Mouse (Mus musculus): Measurements from ENCODE around the gene Avpi1.
"Not testable (repeated sequence)": the region's sequence is repeated elsewhere in the genome, so short reads cannot be mapped to it uniquely, and the experiment has no call there.

Avpi1 gene

DNA sequence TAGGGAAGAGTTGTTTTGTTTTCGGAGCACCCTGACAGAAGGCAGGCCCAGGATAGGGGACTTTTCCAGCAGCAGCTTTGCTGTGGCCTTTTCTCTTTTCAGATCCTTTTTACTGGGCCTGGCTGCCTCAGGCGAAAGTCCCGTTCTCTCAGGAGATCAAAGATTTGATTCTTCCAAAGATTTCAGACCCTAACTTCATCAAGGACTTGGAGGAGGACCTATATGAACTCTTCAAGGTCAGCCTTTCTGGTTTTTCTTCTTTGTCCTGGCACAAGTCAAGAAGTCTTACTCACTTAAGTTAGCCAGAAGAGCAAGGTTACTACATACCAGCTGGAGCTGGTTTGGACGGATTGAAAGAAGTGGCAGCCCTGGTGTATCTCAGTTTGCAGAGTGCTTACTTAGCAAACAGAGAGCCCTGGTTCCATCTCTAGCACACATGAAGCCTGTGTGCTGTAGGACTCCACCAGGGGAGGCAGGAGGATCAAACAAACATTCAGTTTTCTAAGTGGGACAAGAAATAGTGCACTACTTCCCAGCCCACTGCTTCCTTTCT is 13.0 kb downstream of the Avpi1 start:
- DNase-seq (ENCODE audit: extremely low read depth, low read depth), result no peak

DNA sequence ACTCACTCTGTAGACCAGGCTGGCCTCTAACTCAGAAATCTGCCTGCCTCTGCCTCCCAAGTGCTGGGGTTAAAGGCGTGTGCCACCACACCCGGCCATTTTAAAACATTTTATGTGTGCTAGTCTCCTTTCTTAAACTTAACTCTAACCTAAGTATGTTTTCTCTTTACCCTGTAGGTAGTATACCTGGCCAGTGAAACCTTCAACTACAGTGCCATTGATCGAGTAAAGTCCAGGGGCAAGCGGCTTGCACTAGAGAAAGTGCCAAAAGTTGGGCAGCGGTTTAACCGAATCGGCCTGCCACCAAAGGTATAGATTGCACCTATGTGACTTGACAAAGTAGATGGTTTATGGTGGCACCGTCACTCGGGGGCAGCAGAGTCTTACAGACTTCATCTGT is 24.2 kb downstream of the Avpi1 start:
- no peak for DNase-seq (ENCODE audit: extremely low read depth, low read depth)

DNA sequence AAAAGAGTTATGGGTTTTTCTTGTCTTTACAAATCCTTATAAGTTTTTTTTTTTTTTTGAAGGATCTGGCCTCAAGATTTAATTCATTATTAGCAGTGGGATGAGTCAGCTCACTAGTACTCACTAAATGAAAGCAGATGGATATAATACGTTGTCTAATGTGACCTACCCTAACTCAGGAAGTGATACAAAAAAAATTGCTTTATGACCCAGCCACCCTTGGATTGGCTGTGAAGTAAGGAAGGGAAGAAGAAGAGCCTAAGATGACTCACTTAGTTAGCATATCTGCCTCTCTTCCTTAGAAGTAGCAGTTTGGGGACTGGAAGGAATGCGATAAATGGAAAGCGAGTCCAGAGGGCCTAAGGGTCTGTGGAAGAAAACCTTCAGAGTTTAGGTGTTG is 29.5 kb downstream of the Avpi1 start:
- no peak for DNase-seq (ENCODE audit: extremely low read depth, low read depth)

DNA sequence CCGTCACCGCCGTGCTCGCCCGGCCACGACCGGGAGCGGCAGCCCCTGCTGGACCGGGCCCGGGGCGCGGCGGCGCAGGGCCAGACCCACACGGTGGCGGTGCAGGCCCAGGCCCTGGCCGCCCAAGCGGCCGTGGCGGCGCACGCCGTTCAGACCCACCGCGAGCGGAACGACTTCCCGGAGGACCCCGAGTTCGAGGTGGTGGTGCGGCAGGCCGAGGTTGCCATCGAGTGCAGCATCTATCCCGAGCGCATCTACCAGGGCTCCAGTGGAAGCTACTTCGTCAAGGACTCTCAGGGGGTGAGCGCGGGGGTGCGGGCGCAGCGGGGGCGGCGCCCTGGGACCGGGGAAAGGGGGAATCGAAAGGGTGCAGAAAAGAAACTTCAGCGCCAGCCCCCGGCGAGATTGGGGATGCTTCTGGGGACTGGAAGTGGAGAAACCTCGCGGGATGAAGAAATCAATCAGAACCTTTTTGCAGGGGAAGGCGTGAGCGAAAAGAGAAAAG is 38.2 kb downstream of the Avpi1 start:
- peak; percentile 62 for DNase-seq (ENCODE audit: extremely low read depth, low read depth)

DNA sequence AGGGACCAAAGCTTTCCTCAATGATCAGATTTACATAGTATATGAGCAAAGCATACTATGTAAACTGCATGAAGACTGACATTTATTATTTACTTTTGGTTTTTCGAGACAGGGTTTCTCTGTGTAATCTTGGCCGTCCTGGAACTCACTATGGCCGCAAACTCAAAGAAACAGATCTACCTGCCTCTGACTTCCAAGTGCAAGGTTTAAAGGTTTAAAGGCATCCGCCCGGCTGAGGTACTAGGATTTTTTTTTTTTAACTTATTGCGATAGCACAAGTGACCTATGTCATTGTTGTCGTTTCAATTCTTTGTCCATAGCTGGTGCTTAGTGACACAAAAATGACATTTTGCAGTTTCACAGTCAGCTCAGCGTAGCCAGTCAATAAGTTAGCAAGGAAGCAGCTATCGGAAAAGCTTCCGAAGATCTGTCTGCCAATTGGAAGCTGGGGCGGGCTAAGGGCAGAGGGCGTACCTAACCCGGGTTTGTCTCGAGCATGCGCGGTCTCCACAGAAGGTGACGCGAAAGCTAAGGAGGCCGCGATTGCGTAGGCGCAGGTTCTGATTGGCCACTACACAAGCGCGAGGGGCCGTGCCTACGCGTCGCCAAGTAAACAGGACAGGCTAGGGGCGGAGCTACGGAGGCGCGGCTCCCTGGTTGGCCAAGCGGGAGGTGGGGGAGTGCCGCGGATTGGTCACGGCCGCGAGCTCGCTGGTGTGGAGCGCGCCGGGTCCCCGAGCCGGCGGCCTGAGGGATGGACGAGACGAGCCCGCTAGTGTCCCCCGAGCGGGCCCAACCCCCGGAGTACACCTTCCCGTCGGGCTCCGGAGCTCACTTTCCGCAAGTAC is 38.9 kb downstream of the Avpi1 start, which contains the start of gene Pi4k2a:
Gene Pi4k2a, plus strand, starts transcription at position 723 of the 848 bp plus-strand sequence.
- peak; percentile 99 for DNase-seq (ENCODE audit: extremely low read depth, low read depth)

DNA sequence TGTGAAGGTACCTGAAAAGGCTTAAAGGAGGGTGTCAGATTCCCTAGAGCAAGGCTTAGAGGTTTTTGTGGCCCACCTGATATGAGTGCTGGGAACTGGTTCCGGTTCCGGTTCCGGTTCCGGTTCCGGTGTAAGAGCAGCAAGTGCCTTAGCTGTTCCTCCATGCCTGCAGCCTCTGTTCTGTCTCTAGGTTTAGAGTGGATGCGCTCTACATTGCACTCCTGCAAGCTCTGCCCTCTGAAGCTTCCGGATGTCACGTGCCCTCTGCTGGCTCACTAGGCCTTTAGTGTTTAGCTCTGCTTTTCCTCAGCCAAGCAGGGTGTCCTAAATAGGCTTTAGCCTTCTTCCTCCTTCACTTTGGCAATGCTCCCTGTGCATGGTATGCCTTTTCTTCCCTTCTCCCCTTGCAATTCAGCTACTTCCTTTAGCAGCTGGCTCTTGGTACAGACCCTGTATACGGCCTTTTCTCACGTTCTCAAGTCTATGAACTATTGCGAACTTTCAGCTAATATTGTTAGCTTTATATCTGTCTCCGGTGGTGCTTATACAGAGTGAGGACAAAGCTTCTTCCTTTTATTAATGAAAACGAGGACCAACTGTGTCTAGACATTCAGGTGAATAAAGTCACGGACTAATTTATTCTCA is 39.6 kb downstream of the Avpi1 start:
- DNase-seq (ENCODE audit: extremely low read depth, low read depth), result peak; percentile 89

DNA sequence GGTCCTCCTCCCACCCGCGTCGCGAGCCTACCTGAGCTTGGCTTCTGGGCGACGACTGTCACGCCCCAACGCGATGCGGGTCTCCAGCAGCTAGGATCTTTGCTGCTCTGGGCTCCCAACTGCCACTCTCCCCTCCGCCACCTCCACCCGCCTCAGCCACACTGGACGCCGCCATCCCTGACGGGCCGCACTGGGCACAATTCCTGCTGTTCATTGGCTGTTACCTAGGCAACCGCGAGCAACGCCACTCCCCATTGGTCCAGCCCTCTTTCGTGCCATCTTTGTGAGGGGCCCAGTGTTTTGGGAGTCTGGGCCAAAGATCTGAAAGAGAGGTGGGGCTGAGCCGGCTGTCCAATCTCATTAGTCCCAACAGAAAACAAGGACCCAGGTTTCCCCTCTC is 42.7 kb downstream of the Avpi1 start, which contains the start of gene Morn4:
Gene Morn4, minus strand, starts transcription at position 192 of the 400 bp plus-strand sequence.
- DNase-seq (ENCODE audit: extremely low read depth, low read depth), result no peak

DNA sequence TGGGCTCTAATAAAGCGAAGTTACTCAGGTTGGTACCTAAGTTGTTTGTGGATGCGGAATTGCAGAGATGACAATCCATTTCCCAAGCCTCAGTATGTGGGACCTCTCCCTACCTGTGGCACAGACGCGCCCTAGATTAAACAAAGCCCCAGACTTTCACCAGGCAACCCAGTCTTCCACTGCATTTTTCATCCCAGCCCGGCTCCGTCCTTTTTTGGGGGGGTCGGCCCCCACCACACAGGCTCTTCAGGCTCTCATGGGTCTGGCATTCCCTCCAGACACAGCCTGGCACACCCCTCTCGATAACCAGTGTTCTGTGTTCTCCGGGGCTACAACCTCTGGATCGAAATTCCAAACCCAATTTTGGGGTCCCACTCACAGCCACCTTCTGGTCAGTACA is 43.2 kb downstream of the Avpi1 start:
- DNase-seq (ENCODE audit: extremely low read depth, low read depth), result no peak

DNA sequence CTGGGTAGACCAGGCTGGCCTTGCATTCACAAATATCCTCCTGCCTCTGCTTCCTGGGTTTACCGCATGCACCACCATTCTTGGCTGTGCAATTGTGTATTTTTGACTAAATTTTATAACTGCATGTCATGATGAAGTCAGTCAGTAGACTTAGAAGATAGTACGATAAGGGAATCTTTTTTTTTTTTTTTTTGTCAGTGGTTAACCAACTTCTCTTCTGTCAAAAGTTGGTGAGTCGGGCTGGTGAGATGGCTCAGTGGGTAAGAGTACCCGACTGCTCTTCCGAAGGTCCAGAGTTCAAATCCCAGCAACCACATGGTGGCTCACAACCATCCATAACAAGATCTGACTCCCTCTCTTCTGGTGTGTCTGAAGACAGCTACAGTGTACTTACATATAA is 47.2 kb downstream of the Avpi1 start:
- not testable (repeated sequence) for DNase-seq (ENCODE audit: extremely low read depth, low read depth)

DNA sequence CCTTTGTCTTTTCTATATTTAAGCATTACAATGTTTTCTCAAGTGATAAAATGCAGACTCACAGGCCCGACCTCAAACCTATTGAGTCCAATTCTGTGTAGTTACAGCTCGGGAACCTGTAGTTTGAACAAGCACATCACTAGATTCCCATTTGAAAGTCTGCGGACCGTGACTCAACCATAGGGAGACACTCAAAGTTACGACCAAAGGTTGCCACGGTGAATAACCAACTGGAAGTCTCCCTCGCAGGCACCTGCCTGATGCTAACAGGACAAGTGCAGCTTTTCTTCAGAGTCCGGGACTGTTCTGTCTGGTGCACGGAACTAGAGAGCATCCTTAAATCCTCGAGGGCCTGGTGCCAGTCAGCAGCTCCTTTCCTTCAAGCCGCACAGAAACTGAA is 48.4 kb downstream of the Avpi1 start:
- no peak for DNase-seq (ENCODE audit: extremely low read depth, low read depth)

DNA sequence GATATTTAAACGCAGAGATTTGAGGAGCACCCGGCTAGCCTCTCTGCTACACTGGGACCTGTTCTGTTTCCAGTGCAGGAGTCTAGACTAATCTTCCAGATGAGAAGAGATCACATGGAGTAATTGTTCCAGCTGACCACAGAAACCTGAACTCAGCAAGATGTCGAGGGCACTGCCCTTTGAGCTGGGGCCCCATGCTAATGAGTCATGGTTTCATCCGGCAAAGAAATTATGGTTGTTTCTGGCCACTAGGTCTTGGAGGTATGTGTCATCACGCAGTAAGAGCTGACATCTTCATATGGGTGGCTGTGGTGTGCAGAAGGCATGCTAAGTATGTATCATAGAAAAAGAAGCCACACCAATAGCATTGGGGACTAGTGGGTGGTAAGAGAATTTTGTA is 48.9 kb downstream of the Avpi1 start:
- no peak for DNase-seq (ENCODE audit: extremely low read depth, low read depth)

DNA sequence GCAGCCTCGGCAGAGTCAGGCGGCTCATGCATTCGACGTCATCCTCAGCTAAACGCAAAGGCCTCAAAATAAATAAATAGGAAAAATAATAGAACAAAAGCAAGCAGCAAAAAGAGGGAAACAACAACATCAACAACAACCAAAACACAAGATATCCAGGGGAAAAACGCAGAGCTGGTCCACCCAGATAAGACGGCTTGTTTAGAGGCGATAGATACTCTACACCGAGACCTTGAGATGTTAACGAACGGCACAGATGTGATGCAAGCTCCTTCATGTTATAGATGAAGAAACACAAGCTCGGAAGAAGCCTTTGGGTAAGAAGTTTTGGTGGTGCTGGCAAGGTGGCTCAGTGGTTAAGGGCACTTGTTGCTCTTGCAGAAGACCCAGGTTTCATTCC is 49.9 kb downstream of the Avpi1 start:
- no peak for DNase-seq (ENCODE audit: extremely low read depth, low read depth)

DNA sequence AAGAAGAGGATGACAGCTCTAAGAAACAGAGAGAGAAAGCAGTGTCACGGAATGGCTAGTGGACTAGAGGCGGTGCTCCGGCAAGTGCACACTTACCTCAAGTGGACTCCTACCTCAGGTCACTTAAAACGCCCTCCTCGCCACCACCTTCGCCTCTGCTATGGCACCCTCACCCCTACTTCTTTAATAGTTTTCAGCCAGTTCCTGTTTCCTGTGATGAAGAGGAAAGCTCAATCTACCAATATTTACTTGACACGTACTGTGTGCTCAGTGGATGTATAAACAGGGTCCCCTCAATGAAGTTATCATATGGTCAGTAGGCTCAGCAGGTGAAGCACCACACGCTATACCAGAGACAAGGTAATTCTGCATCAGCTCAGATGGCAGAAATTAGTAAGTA is 50.3 kb downstream of the Avpi1 start:
- no peak for DNase-seq (ENCODE audit: extremely low read depth, low read depth)

DNA sequence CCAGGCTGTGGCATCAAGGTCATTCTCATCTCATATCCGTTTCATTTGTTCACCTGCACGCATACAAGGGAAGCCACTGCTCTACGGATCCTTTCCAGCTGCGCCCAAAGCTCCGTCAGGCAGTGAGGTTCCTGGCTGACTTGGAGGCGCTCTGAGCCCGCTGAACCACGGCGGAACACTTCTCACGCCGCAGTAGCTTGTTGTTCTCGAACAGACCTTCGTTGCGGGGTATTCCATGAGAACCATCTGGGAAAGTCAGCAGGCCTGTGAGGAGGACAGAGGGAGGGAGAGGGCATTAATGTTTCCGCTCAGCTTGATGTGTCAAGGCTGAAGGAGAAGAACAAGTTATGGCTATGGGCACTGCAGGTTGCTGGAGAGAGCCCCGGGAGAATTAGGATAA is 52.9 kb downstream of the Avpi1 start:
- no peak for DNase-seq (ENCODE audit: extremely low read depth, low read depth)

DNA sequence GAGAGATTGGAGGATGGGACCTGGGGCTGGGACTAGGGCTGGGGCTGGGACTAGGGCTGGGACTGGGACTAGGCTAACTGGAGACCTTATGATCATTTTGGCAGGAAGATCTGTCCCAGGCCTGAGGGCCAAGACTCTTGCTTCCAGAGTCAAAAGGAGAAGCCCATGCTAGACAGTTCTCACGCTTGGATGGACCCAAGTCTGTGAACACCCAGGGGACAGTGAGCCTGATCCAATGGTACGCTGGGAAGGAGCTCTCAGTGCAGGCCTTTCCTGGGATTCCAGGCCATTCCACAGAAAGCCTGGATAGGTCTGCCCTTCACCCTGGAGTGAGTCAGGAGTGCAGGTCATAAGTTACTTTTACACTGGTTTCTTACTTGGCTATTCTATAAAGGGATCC is 53.8 kb downstream of the Avpi1 start:
- DNase-seq (ENCODE audit: extremely low read depth, low read depth), result no peak

Measured in MEL-GATA-1-ER (cell line).